Mouse (Mus musculus) embryonic facial prominence, embryonic 10.5 days (tissue): ENCODE data around the gene Cldn14. TPM values are rescaled to one million over a fixed set of nuclear protein-coding genes. Genes with fewer than 3 reads are reported as not detected.
"Not testable (repeated sequence)": the region's sequence is repeated elsewhere in the genome, so short reads cannot be mapped to it uniquely, and the experiment has no call there.

Source experiments
- DNase-seq: peaks from one replicate; pipeline ENCODE4 v3.0.0-alpha.2; 2017; ENCODE audit warnings: low spot score
- H3K27ac ChIP-seq: fragments of 300-500 bp; sonication (generic); replicated peaks from 2 replicates; pipeline ENCODE4 v1.5.1; 2016; ENCODE audit warnings: mild to moderate bottlenecking
- H3K27me3 ChIP-seq: fragments of 300-500 bp; sonication (generic); replicated peaks from 2 replicates; pipeline ENCODE4 v1.6.1; 2016; ENCODE audit warnings: low read depth, mild to moderate bottlenecking; ENCODE audit not compliant: poor library complexity, severe bottlenecking
- H3K36me3 ChIP-seq: fragments of 300-500 bp; sonication (generic); replicated peaks from 2 replicates; pipeline ENCODE4 v1.6.1; 2016; ENCODE audit warnings: mild to moderate bottlenecking, moderate library complexity
- H3K4me1 ChIP-seq: fragments of 300-500 bp; sonication (generic); 2 replicates; pipeline ENCODE4 v1.6.1; 2016
- H3K4me3 ChIP-seq: fragments of 300-500 bp; sonication (generic); 2 replicates; pipeline ENCODE4 v1.5.1; 2016; ENCODE audit warnings: mild to moderate bottlenecking, moderate library complexity
- H3K9me3 ChIP-seq: fragments of 300-500 bp; sonication (generic); 2 replicates; pipeline ENCODE4 v1.6.1; 2016; ENCODE audit warnings: mild to moderate bottlenecking
- WGBS: fragments of 180-500 bp; shearing (Covaris S2); methylation state at CpG from one replicate; pipeline ENCODE4 v1.1.7; 2016; 5-methylcytosine and 5-hydroxymethylcytosine counted together
- polyA plus RNA-seq: library from polyadenylated mRNA; unstranded; fragments of >200 nt; fragmentation: Nextera tagmentation; extraction: Ambion mirVana; gene quantifications from 2 replicates; pipeline ENCODE4 v1.2.1, GENCODE M21; 2016

Gene Cldn14
- polyA plus RNA-seq, 1 experiment from 2014 or later = not detected

GRCm38 (mm10) chr16:94023352-94024280 is 15.0 kb upstream of the Cldn14 start:
- no peak overlapping the region for H3K4me3 ChIP-seq
- DNase-seq = no peak
- 0 out of 2 replicates have a peak, but pooled peaks cover 6% of the 10 kb centered on the region for H3K27me3 ChIP-seq
- WGBS = 78% methylated on average over 28 of the region's 28 CpGs
- no peak overlapping the region for H3K27ac ChIP-seq
- no peaks in the 10 kb centered on the region for H3K36me3 ChIP-seq
- H3K9me3 ChIP-seq = peaks cover 15% of the 10 kb centered on the region
- peaks cover 20% of the 10 kb centered on the region; the same call in 1 of the 2 replicates for H3K4me1 ChIP-seq

- not testable (repeated sequence) for DNase-seq, H3K36me3 ChIP-seq, H3K27me3 ChIP-seq, H3K4me3 ChIP-seq, H3K9me3 ChIP-seq, H3K27ac ChIP-seq
- peaks cover 16% of the 10 kb centered on the region; the same call in 1 of the 2 replicates for H3K4me1 ChIP-seq
- 70% methylated on average over 8 of the region's 8 CpGs for whole genome bisulfite sequencing
Observed at GRCm38 (mm10) chr16:94019725-94020124, 11.1 kb upstream of the Cldn14 start.

GRCm38 (mm10) chr16:94017953-94018352 is 9.3 kb upstream of the Cldn14 start:
- Histone ChIP-seq H3K4me3 (no peak overlapping the region), H3K27me3 (no peaks in the 10 kb centered on the region), H3K27ac (no peak overlapping the region), H3K9me3 (no peaks in the 10 kb centered on the region), H3K36me3 (no peaks in the 10 kb centered on the region), H3K4me1 (peaks cover 10% of the 10 kb centered on the region; the same call in 1 of the 2 replicates)
- DNase-seq = no peak
- WGBS = 79% methylated on average over 4 of the region's 4 CpGs

- Histone ChIP-seq H3K4me3 (no peak overlapping the region), H3K27me3 (peaks cover 8% of the 10 kb centered on the region; the same call in 1 of the 2 replicates), H3K36me3 (no peaks in the 10 kb centered on the region), H3K4me1 (peaks cover 22% of the 10 kb centered on the region), H3K27ac (no peak overlapping the region), H3K9me3 (no peaks in the 10 kb centered on the region)
- no peak for DNase-seq
- WGBS = 83% methylated on average over 5 of the region's 5 CpGs
Observed at GRCm38 (mm10) chr16:94014489-94015096, 6.0 kb upstream of the Cldn14 start.

- H3K27me3 ChIP-seq, DNase-seq, H3K36me3 ChIP-seq, H3K27ac ChIP-seq, H3K4me3 ChIP-seq, H3K9me3 ChIP-seq: not testable (repeated sequence)
- peaks cover 33% of the 10 kb centered on the region for H3K4me1 ChIP-seq
- WGBS = 67% methylated on average over 8 of the region's 8 CpGs
Observed at GRCm38 (mm10) chr16:94013328-94014086, 4.9 kb upstream of the Cldn14 start.

- no peak overlapping the region for H3K4me3 ChIP-seq
- peaks cover 8% of the 10 kb centered on the region for H3K27me3 ChIP-seq
- H3K27ac ChIP-seq = no peak overlapping the region
- no peaks in the 10 kb centered on the region for H3K9me3 ChIP-seq
- H3K4me1 ChIP-seq = peaks cover 51% of the 10 kb centered on the region
- no peaks in the 10 kb centered on the region for H3K36me3 ChIP-seq
- WGBS = 35% methylated on average over 5 of the region's 5 CpGs
- peak; percentile 32 for DNase-seq
Observed at GRCm38 (mm10) chr16:94011224-94011623, 2.6 kb upstream of the Cldn14 start.

- H3K36me3 ChIP-seq = no peaks in the 10 kb centered on the region
- no peak overlapping the region for H3K4me3 ChIP-seq
- peaks cover 51% of the 10 kb centered on the region for H3K4me1 ChIP-seq
- H3K27ac ChIP-seq = no peak overlapping the region
- peaks cover 8% of the 10 kb centered on the region for H3K27me3 ChIP-seq
- no peak for DNase-seq
- WGBS = 78% methylated on average over 3 of the region's 3 CpGs
- no peaks in the 10 kb centered on the region for H3K9me3 ChIP-seq
Observed at GRCm38 (mm10) chr16:94010633-94011032, 2.0 kb upstream of the Cldn14 start.

- Histone ChIP-seq H3K36me3 (no peaks in the 10 kb centered on the region), H3K27ac (no peak overlapping the region), H3K4me3 (no peak overlapping the region), H3K9me3 (no peaks in the 10 kb centered on the region), H3K4me1 (peaks cover 51% of the 10 kb centered on the region), H3K27me3 (peaks cover 8% of the 10 kb centered on the region)
- no peak for DNase-seq
- WGBS = 79% methylated on average over 5 of the region's 5 CpGs
Observed at GRCm38 (mm10) chr16:94010156-94010555, 1.5 kb upstream of the Cldn14 start.

- Histone ChIP-seq H3K4me1 (peaks cover 51% of the 10 kb centered on the region), H3K36me3 (no peaks in the 10 kb centered on the region), H3K4me3 (no peak overlapping the region), H3K9me3 (no peaks in the 10 kb centered on the region), H3K27ac (no peak overlapping the region), H3K27me3 (peaks cover 8% of the 10 kb centered on the region)
- WGBS = 56% methylated on average over 5 of the region's 5 CpGs
- peak; percentile 35 for DNase-seq
Observed at GRCm38 (mm10) chr16:94009356-94009755, 719 bp upstream of the Cldn14 start.

GRCm38 (mm10) chr16:94006706-94007665 is 1.7 kb downstream of the Cldn14 start:
- H3K36me3 ChIP-seq = no peaks in the 10 kb centered on the region

GRCm38 (mm10) chr16:94003478-94003877 is 5.2 kb downstream of the Cldn14 start:
- 72% methylated on average over 6 of the region's 6 CpGs for WGBS
- H3K4me1 ChIP-seq = peaks cover 20% of the 10 kb centered on the region
- H3K4me3 ChIP-seq = no peak overlapping the region
- no peak overlapping the region for H3K27ac ChIP-seq
- H3K36me3 ChIP-seq = no peaks in the 10 kb centered on the region
- DNase-seq = no peak
- H3K9me3 ChIP-seq = no peaks in the 10 kb centered on the region
- no peaks in the 10 kb centered on the region; the same call in none of the 2 replicates for H3K27me3 ChIP-seq

More at GRCm38 (mm10) chr16:94006706-94007665, 1.7 kb downstream of the Cldn14 start:
- DNase-seq = no peak
- WGBS = 63% methylated on average over 23 of the region's 23 CpGs
- Histone ChIP-seq H3K4me1 (peaks cover 50% of the 10 kb centered on the region), H3K4me3 (no peak overlapping the region), H3K9me3 (no peaks in the 10 kb centered on the region), H3K27me3 (peaks cover 4% of the 10 kb centered on the region), H3K27ac (no peak overlapping the region)
